Comparison of ENCODE assay signal across 19 mouse cellular contexts in the genomic region with DNA sequence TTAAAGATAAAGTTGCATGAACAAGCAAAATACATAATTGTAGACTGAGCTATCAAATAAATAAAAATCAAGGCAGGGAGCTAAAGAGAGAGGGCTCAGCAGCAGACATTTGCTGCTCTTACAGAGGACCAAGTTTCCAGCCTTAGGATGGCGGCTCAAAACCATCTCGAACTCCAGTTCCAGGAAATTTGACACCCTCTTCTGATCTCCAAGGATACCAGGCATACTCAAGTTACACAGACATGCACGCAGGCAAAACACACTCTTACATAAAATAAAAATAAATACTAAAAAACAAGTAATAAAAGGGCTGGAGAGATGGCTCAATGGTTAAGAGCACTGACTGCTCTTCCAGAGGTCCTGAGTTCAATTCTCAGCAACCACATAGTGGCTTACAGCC. TPM values are rescaled to one million over a fixed set of nuclear protein-coding genes. Genes with fewer than 3 reads are reported as not detected.
"Had no signal": no experiment of that assay in that cellular context is flagged by ENCODE, and none has a peak within 500 bp of the region (broad histone marks: within the 10 kb centered on the region; RNA-seq: fewer than 3 reads in every experiment).

No protein-coding gene starts in this region.

- H3K27me3 ChIP-seq: intestine, embryonic 15.5 days; kidney, embryonic 15.5 days; midbrain, embryonic 15.5 days; neural tube, embryonic 12.5 days; neural tube, embryonic 15.5 days; stomach, embryonic 15.5 days had no signal

- H3K9ac ChIP-seq: intestine, embryonic 15.5 days; kidney, embryonic 15.5 days; liver, embryonic 13.5 days; midbrain, embryonic 12.5 days; midbrain, embryonic 15.5 days; neural tube, embryonic 12.5 days; neural tube, embryonic 15.5 days; stomach, embryonic 15.5 days had no signal

- H3K27ac ChIP-seq: intestine, embryonic 15.5 days; kidney, embryonic 15.5 days; left cerebral cortex, adult 2 months; liver, embryonic 13.5 days; macrophage; midbrain, embryonic 12.5 days; midbrain, embryonic 15.5 days; neural tube, embryonic 12.5 days; neural tube, embryonic 15.5 days; stomach, embryonic 15.5 days had no signal

- H3K36me3 ChIP-seq: intestine, embryonic 15.5 days; kidney, embryonic 15.5 days; liver, embryonic 13.5 days; midbrain, embryonic 12.5 days; midbrain, embryonic 15.5 days; neural tube, embryonic 12.5 days; neural tube, embryonic 15.5 days; stomach, embryonic 15.5 days had no signal

- DNase-seq: kidney, adult 11 months; kidney, adult 8-10 months; kidney, postnatal 10 days; kidney, postnatal 36 days; layer of hippocampus, postnatal 36 days; liver, embryonic 13.5 days; right cerebral cortex, adult 18-20 months; right cerebral cortex, postnatal 25 days; spleen, adult 18-20 months; thymus, postnatal 25 days had no signal

- H3K4me2 ChIP-seq: intestine, embryonic 15.5 days; kidney, embryonic 15.5 days; liver, embryonic 13.5 days; midbrain, embryonic 12.5 days; midbrain, embryonic 15.5 days; neural tube, embryonic 12.5 days; neural tube, embryonic 15.5 days; stomach, embryonic 15.5 days had no signal

- ATAC-seq: intestine, embryonic 15.5 days; midbrain, embryonic 15.5 days had no signal

- H3K4me3 ChIP-seq: intestine, embryonic 15.5 days; kidney, embryonic 15.5 days; left cerebral cortex, adult 2 months; liver, embryonic 13.5 days; midbrain, embryonic 12.5 days; midbrain, embryonic 15.5 days; neural tube, embryonic 12.5 days; neural tube, embryonic 15.5 days; stomach, embryonic 15.5 days had no signal

- H3K9me3 ChIP-seq: intestine, embryonic 15.5 days; kidney, embryonic 15.5 days; liver, embryonic 13.5 days; midbrain, embryonic 12.5 days; midbrain, embryonic 15.5 days; neural tube, embryonic 12.5 days; neural tube, embryonic 15.5 days; stomach, embryonic 15.5 days had no signal

RNA-seq across cellular contexts. Expression of gene Hsd11b2, which starts 25.1 kb away (rescaled TPM):
- polyA plus RNA-seq: macrophage had no signal
